Mouse (Mus musculus) lung, embryonic 15.5 days (tissue): ENCODE results near the gene Lrrn2. TPM values are rescaled to one million over a fixed set of nuclear protein-coding genes. Genes with fewer than 3 reads are reported as not detected.

Experiments used
- ATAC-seq: fragments of 200-750 bp; cut with Nextera tagmentation; 2 replicates; pipeline ENCODE4 v1.8.0; 2017; ENCODE audit warnings: moderate number of reproducible peaks, borderline replicate concordance; ENCODE audit not compliant: low FRiP score, low TSS enrichment; ENCODE audit errors: extremely low read depth
- H3K27ac ChIP-seq: fragments of 300-500 bp; sonication (generic); 2 replicates; pipeline ENCODE4 v1.5.1; 2015; ENCODE audit warnings: moderate library complexity, mild to moderate bottlenecking, inconsistent platforms
- H3K27me3 ChIP-seq: fragments of 300-500 bp; sonication (generic); 2 replicates; pipeline ENCODE4 v1.6.1; 2015; ENCODE audit warnings: inconsistent platforms
- H3K36me3 ChIP-seq: fragments of 300-500 bp; sonication (generic); 2 replicates; pipeline ENCODE4 v1.6.1; 2015; ENCODE audit warnings: inconsistent platforms
- H3K4me1 ChIP-seq: fragments of 300-500 bp; sonication (generic); 2 replicates; pipeline ENCODE4 v1.6.1; 2015; ENCODE audit warnings: inconsistent platforms
- H3K4me2 ChIP-seq: fragments of 300-500 bp; sonication (generic); 2 replicates; pipeline ENCODE4 v1.6.1; 2015; ENCODE audit warnings: inconsistent platforms, mild to moderate bottlenecking, moderate library complexity
- H3K4me3 ChIP-seq: fragments of 300-500 bp; sonication (generic); 2 replicates; pipeline ENCODE4 v1.5.1; 2015; ENCODE audit warnings: mild to moderate bottlenecking, inconsistent platforms
- H3K9ac ChIP-seq: fragments of 300-500 bp; sonication (generic); 2 replicates; pipeline ENCODE4 v1.6.1; 2015; ENCODE audit warnings: inconsistent platforms
- H3K9me3 ChIP-seq: fragments of 300-500 bp; sonication (generic); 2 replicates; pipeline ENCODE4 v1.6.1; 2016; ENCODE audit warnings: inconsistent platforms
- WGBS: fragments of 180-500 bp; shearing (Covaris S2); methylation state at CpG from one replicate; pipeline ENCODE4 v1.1.7; 2015; 5-methylcytosine and 5-hydroxymethylcytosine counted together
- polyA plus RNA-seq: library from polyadenylated mRNA; unstranded; fragments of >200 nt; fragmentation: Nextera tagmentation; extraction: Ambion mirVana; gene quantifications from 2 replicates; pipeline ENCODE4 v1.2.1, GENCODE M21; 2015

Gene Lrrn2
- polyA plus RNA-seq = 3.3 and 4.5 TPM in 2 replicates

- Histone ChIP-seq H3K9me3 (no peaks in the 10 kb centered on the region), H3K27ac (no peak within 1 kb of the TSS), H3K27me3 (peaks cover 76% of the 10 kb centered on the region), H3K4me1 (peaks cover 19% of the 10 kb centered on the region), H3K9ac (peak within 1 kb of the TSS; percentile 37; the same call in 1 of the 2 replicates), H3K4me2 (peak within 1 kb of the TSS; percentile 94), H3K4me3 (peak within 1 kb of the TSS; percentile 53), H3K36me3 (no peaks in the 10 kb centered on the region)
- WGBS = under 1% methylated on average over 74 of the region's 80 CpGs
- ATAC-seq = peak; percentile 68
Observed at GRCm38 (mm10) chr1:132880161-132881005, at the start of gene Lrrn2. Gene Lrrn2, plus strand, starts transcription at chr1:132880273.

GRCm38 (mm10) chr1:132831963-132832362 lies 48.1 kb upstream of the Lrrn2 start:
- 80% methylated on average over 4 of the region's 4 CpGs for WGBS
- H3K4me1 ChIP-seq = no peaks in the 10 kb centered on the region
- H3K9ac ChIP-seq = no peak overlapping the region
- no peak for ATAC-seq
- H3K4me2 ChIP-seq = no peak overlapping the region
- no peaks in the 10 kb centered on the region for H3K27me3 ChIP-seq
- H3K27ac ChIP-seq = no peak overlapping the region
- H3K4me3 ChIP-seq = no peak overlapping the region
- H3K36me3 ChIP-seq = no peaks in the 10 kb centered on the region
- H3K9me3 ChIP-seq = no peaks in the 10 kb centered on the region

GRCm38 (mm10) chr1:132834037-132834436 lies 46.0 kb upstream of the Lrrn2 start:
- WGBS = 36% methylated on average over 8 of the region's 8 CpGs
- no peak overlapping the region for H3K9ac ChIP-seq
- no peak for ATAC-seq
- no peak overlapping the region for H3K4me2 ChIP-seq
- H3K27me3 ChIP-seq = no peaks in the 10 kb centered on the region
- H3K36me3 ChIP-seq = no peaks in the 10 kb centered on the region
- H3K9me3 ChIP-seq = no peaks in the 10 kb centered on the region
- no peaks in the 10 kb centered on the region for H3K4me1 ChIP-seq
- no peak overlapping the region for H3K27ac ChIP-seq
- H3K4me3 ChIP-seq = no peak overlapping the region

GRCm38 (mm10) chr1:132836895-132837294 lies 43.2 kb upstream of the Lrrn2 start:
- Histone ChIP-seq H3K36me3 (no peaks in the 10 kb centered on the region), H3K27ac (no peak overlapping the region), H3K4me2 (no peak overlapping the region), H3K27me3 (no peaks in the 10 kb centered on the region), H3K9ac (no peak overlapping the region), H3K9me3 (no peaks in the 10 kb centered on the region), H3K4me1 (0 out of 2 replicates have a peak, but pooled peaks cover 5% of the 10 kb centered on the region), H3K4me3 (no peak overlapping the region)
- no peak for ATAC-seq
- WGBS = 69% methylated on average over 8 of the region's 8 CpGs

- Histone ChIP-seq H3K36me3 (no peaks in the 10 kb centered on the region), H3K9me3 (no peaks in the 10 kb centered on the region), H3K4me3 (no peak overlapping the region), H3K27ac (no peak overlapping the region), H3K27me3 (no peaks in the 10 kb centered on the region), H3K9ac (no peak overlapping the region), H3K4me2 (no peak overlapping the region), H3K4me1 (0 out of 2 replicates have a peak, but pooled peaks cover 5% of the 10 kb centered on the region)
- WGBS = 60% methylated on average over 5 of the region's 5 CpGs
- ATAC-seq = no peak
Observed at GRCm38 (mm10) chr1:132837691-132838090, 42.4 kb upstream of the Lrrn2 start.

GRCm38 (mm10) chr1:132838371-132838770 lies 41.7 kb upstream of the Lrrn2 start:
- Histone ChIP-seq H3K4me3 (no peak overlapping the region), H3K4me1 (0 out of 2 replicates have a peak, but pooled peaks cover 5% of the 10 kb centered on the region), H3K36me3 (no peaks in the 10 kb centered on the region), H3K27me3 (no peaks in the 10 kb centered on the region), H3K27ac (no peak overlapping the region), H3K4me2 (no peak overlapping the region), H3K9me3 (no peaks in the 10 kb centered on the region), H3K9ac (no peak overlapping the region)
- ATAC-seq = no peak
- WGBS = 61% methylated on average over 1 of the region's 1 CpGs

- Histone ChIP-seq H3K4me2 (no peak overlapping the region), H3K9ac (no peak overlapping the region), H3K27me3 (no peaks in the 10 kb centered on the region), H3K27ac (no peak overlapping the region), H3K4me1 (peaks cover 17% of the 10 kb centered on the region), H3K4me3 (no peak overlapping the region), H3K9me3 (no peaks in the 10 kb centered on the region), H3K36me3 (no peaks in the 10 kb centered on the region)
- no peak for ATAC-seq
- WGBS = 79% methylated on average over 10 of the region's 10 CpGs
Observed at GRCm38 (mm10) chr1:132843612-132844011, 36.5 kb upstream of the Lrrn2 start.

GRCm38 (mm10) chr1:132844088-132844804 lies 35.8 kb upstream of the Lrrn2 start:
- peaks cover 17% of the 10 kb centered on the region for H3K4me1 ChIP-seq
- ATAC-seq = peak; percentile 81
- no peaks in the 10 kb centered on the region for H3K27me3 ChIP-seq
- H3K27ac ChIP-seq = no peak overlapping the region
- no peak overlapping the region for H3K4me3 ChIP-seq
- H3K9ac ChIP-seq = no peak overlapping the region
- no peak overlapping the region for H3K4me2 ChIP-seq
- WGBS = 60% methylated on average over 20 of the region's 20 CpGs
- H3K36me3 ChIP-seq = no peaks in the 10 kb centered on the region
- H3K9me3 ChIP-seq = no peaks in the 10 kb centered on the region

- WGBS = 56% methylated on average over 8 of the region's 8 CpGs
- ATAC-seq = no peak; the same call in 1 of the 2 replicates
Observed at GRCm38 (mm10) chr1:132845766-132846165, 34.3 kb upstream of the Lrrn2 start.

GRCm38 (mm10) chr1:132850809-132851208 lies 29.3 kb upstream of the Lrrn2 start:
- Histone ChIP-seq H3K27ac (no peak overlapping the region), H3K9me3 (no peaks in the 10 kb centered on the region), H3K4me2 (no peak overlapping the region), H3K36me3 (no peaks in the 10 kb centered on the region), H3K4me1 (peaks cover 9% of the 10 kb centered on the region; the same call in 1 of the 2 replicates), H3K4me3 (no peak overlapping the region), H3K9ac (no peak overlapping the region), H3K27me3 (no peaks in the 10 kb centered on the region)
- WGBS = 47% methylated on average over 5 of the region's 5 CpGs
- ATAC-seq = no peak

More at GRCm38 (mm10) chr1:132845766-132846165, 34.3 kb upstream of the Lrrn2 start:
- no peak overlapping the region for H3K4me3 ChIP-seq
- no peaks in the 10 kb centered on the region for H3K36me3 ChIP-seq
- no peaks in the 10 kb centered on the region for H3K9me3 ChIP-seq
- H3K4me2 ChIP-seq = no peak overlapping the region
- H3K4me1 ChIP-seq = peaks cover 14% of the 10 kb centered on the region
- H3K27ac ChIP-seq = no peak overlapping the region
- no peak overlapping the region for H3K9ac ChIP-seq
- H3K27me3 ChIP-seq = no peaks in the 10 kb centered on the region

- H3K4me2 ChIP-seq = no peak overlapping the region
- WGBS = 51% methylated on average over 2 of the region's 2 CpGs
- no peak overlapping the region for H3K9ac ChIP-seq
- no peak overlapping the region for H3K27ac ChIP-seq
- H3K9me3 ChIP-seq = no peaks in the 10 kb centered on the region
- peaks cover 9% of the 10 kb centered on the region; the same call in 1 of the 2 replicates for H3K4me1 ChIP-seq
- no peak overlapping the region for H3K4me3 ChIP-seq
- H3K27me3 ChIP-seq = no peaks in the 10 kb centered on the region
- no peak for ATAC-seq
- no peaks in the 10 kb centered on the region for H3K36me3 ChIP-seq
Observed at GRCm38 (mm10) chr1:132851296-132851695, 28.8 kb upstream of the Lrrn2 start.

- H3K9me3 ChIP-seq = no peaks in the 10 kb centered on the region
- H3K4me1 ChIP-seq = peaks cover 9% of the 10 kb centered on the region; the same call in 1 of the 2 replicates
- no peak overlapping the region for H3K9ac ChIP-seq
- no peak overlapping the region for H3K27ac ChIP-seq
- no peak overlapping the region for H3K4me2 ChIP-seq
- no peaks in the 10 kb centered on the region for H3K27me3 ChIP-seq
- no peak overlapping the region for H3K4me3 ChIP-seq
- ATAC-seq = no peak
- H3K36me3 ChIP-seq = no peaks in the 10 kb centered on the region
- 31% methylated on average over 4 of the region's 4 CpGs for WGBS
Observed at GRCm38 (mm10) chr1:132851771-132852170, 28.3 kb upstream of the Lrrn2 start.
